Mouse (Mus musculus) adrenal gland, adult (tissue): ENCODE measurements around the gene Wdr60.

ENCODE experiments used
- DNase-seq, 2 experiments: peaks; one replicate each; pipeline ENCODE4 v3.0.0; 2022 to 2023; ENCODE audit warnings: low spot score in 1 of 2; ENCODE audit not compliant: inconsistent age in 2 of 2

Wdr60 gene

DNA sequence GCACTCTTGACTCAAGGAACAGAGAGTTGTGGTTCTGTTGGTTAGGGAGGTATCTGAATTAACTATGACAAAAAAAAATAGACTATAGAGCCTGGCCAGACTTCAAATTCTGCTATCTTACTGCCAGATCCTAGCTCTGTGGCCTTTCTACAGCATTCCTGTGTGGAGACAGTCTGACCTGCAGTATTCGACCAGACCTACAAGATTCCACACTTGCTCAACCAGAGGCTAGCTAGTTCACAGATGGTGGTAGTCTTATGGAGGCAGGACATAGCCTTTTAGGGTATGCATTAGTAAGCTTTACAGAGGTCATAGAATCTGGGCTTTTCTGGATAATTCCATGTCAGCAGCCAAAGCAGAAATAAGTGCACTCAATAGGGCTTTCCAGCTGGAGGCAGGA is 7.7 kb upstream of the Wdr60 start:
- DNase-seq: no peak

DNA sequence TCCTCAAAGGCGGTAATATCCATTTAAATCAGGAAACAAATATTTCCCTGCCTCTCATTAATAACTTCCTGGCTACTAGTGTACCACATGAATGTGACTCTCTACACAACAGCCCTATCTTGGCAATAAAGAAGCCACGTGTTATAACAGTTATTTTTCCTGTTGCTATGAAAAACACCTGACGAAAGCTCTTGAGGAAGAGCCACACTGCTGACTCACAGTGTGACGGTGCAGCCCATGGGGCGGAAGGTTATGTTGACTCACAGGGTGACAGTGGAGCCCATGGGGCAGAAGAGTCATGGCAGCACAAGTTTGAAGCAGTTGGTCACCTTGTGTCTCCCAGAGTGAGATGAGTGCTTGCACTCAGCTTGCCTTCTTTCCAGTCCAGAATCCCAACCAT is 6.6 kb upstream of the Wdr60 start:
- peak in 1 of 2 experiments; percentile 61 for DNase-seq

DNA sequence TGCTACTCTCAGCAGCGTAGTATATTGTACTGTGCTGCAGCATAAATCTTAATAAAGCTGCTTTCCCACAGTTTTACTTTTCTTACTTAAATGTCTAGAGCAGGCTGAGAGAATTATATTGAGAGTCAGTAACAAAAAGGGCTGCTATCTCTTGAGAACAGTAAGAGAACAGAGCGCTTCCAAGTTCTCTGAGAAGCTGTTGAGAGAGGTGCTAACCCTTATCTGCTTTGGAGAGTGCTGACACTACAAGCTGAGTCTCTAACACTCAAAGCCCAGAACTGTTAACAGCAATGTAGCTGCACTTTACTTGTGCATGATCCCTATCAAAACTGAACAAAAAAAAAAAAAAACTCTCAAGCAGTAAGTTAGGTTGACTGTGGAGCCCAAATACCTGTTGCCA is 2.5 kb upstream of the Wdr60 start:
- DNase-seq: no peak

DNA sequence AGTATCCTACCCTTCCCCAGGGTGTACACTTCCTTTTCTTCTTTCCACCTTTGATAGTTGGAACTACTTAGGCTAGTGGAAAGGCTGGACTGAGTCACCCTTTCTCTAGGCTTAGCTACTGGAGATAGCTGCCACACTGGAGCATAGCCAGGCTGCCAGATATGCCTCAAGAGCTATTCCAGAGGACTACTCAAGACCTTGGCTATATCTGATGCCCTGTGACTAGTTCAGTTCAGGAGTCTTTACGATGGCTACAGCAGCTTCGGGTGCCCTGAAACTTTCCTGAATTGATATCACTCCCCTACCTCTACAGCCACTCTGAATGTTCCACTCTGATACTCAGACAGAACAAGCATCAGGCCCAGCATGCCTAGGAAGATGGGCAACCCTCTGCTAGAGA is 1.9 kb upstream of the Wdr60 start:
- DNase-seq: no peak

DNA sequence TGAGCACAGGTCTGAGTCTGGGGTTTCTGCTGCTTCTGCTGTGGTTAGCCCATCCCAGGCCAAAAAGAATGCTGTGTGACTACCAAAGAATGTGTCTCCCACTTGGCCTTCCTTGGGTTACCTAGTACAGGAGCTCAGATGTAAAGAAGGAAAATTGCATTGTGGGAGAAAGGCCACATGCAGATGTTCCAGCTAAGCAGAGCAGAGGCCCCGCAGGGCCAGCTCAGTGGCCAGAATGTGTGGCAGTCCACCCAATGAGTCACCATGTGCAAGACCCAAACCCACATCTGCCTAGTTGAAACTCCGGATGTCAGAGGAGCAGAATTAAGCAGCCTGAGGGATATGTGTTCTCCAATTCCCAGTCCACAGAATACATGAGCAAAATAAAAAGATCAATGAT is 4.5 kb downstream of the Wdr60 start:
- DNase-seq: no peak

DNA sequence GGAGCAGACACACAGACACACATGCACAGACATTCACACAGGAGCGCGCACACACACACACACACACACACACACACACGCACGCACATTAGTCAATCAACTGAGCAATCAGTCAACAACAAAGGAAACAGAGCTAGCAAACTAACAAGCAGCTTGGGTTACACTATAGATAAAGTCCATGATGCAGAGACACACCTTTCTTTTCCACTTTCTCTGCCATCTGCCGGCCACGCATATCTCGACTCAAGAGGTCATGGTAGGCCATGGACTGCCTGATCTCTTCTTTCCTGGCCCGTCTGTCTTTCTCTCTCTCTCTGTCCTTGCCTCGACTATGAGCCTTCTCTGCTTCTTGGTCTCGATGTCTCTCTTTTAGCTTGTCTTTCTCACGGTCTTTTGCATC is 7.2 kb downstream of the Wdr60 start:
- no peak for DNase-seq

DNA sequence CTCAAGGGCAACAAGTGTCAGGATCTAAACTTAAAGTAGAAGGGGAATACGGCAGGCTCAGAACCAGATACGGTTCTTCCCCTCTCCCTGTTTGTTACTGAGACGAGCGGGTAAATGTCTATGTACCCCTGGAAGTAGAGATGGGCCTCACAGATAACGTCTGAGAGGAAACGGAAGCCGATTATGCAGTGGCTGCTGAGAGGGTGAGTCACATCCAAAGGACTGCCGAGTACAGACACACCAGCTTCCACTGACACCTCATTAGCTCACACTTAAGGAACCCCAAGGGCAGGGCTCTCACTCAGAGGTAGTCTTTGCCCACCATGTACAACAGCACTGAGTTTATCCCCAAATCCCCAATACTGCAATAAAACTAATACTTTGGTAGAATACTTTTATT is 8.2 kb downstream of the Wdr60 start:
- DNase-seq: no peak

DNA sequence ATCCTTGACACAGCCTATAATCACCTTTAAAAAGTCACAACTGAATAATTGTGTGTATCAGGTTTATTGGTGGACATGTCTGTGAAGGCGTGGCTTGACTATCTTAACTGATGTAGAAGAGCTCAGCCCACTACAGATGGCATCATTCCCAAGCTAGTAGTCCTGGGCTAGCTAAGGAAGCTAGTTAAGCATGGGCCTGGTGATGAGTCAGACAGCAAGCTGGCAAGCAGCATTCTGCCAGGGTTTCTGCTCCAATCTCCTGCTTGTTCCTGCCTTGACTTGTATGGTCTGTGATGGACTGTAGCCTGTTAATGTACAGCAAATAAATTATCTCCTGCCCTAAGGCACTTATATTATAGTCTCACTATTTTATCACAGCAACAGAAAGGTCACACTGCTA is 18.2 kb downstream of the Wdr60 start:
- DNase-seq: no peak

DNA sequence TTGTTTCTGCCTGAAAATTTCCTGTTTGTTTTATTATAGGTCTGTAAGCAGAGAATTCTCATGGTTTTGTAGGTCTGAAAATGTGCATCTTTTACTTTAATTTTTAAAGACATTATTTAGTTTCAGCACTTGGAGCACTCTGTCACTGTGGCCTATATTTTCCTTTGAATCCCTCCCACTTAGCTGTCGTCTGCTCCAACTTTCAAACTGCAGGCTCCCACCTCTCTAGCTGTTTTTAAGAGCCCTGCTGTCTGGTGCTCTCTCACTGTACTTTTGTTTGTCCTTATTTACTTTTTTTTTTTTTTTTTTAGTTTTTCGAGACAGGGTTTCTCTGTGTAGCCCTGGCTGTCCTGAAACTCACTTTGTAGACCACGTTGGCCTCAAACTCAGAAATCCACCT is 24.0 kb downstream of the Wdr60 start:
- no peak for DNase-seq

DNA sequence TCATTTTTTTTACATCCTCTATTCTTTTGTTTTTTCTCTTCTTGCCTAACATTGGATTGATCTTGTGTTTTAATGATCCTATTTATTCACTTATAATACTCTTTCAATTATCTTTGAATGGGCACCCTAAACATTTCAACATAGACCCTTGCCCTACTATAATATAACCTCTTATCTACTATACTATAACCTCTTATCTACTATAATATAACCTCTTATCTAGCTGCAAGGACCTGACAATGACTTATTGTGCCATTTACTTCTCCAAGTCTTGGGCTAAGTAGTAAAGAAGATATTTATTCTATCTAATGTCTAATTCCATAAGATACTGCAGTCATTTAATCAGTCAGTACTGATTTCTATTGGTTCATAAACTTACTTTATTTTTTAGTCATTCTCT is 24.5 kb downstream of the Wdr60 start:
- no peak for DNase-seq

DNA sequence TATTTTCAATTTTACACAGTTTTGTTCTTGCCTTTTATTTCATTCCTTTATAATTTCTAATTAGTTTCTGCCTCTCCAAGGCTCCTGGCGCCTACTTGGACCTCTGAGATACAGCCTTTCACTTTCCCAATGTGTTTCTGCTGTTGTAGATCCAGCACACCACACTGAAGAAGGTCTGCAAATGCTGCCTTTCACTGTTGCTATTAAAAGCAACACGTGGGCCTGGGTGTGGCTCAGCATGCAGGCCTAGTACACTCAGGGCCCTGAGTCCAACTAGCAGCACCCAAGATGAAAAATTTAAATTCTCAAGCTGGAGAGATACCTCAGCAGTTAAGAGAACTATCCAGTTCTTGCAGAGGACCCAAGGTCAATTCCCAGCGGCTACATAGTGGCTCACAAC is 26.2 kb downstream of the Wdr60 start:
- DNase-seq: no peak

DNA sequence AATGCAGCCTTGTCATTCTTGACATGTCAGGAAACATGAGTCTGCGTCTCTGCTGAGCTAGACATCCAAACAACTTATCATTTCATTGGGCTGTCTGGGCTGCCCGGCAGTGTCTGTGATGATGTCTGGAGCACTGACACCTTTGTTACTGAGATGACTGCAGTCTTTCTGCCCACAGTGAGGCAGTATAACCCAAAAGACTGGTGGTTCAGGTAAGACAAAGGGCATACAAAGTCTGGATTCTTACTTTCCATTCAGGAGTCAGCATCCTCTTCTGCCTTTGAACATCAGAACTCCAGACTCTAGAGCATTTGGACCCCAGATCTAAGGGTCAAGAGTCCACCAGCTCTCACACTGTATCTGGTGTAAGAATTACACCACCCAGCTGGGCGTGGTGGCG is 27.5 kb downstream of the Wdr60 start:
- DNase-seq: no peak

DNA sequence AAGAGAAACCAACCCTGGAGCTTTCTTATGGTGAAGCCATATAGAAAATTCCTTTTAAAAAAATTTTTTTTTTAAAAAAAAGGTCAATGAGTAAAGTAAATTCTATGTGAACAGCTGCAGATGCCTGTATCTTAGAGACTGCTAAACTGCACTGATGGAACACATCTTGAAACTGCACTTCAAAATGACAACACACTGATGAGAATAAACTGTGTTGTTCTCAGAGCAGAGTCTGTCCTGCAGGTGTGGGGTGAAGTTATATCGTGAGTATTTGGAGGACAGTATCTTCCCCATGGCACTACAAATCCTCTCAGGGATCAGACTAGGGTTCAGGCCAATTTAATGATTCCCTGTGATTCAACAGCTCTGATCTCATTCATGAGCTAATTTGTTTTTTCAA is 30.8 kb downstream of the Wdr60 start:
- peak in 1 of 2 experiments; percentile 47 for DNase-seq

DNA sequence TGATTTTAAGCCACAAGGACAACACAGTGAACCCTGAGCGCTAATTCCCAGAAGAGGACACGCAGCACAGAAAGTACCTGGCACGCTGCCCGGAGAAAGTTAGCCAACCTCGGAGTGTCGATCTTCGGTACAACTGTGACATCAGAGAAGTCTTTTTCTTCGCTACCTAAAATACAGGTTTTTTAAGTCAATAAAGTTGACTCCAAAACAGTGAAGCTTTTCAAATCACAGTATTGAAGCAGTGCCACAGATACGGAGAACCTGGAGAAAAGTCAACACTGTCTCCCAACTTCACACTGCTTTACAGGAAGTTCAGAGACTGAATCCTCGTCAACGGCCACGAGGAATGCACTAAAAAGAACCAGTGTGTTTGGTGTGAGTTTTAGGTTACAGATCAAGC is 31.2 kb downstream of the Wdr60 start:
- peak; percentile 91 to 96 for DNase-seq

DNA sequence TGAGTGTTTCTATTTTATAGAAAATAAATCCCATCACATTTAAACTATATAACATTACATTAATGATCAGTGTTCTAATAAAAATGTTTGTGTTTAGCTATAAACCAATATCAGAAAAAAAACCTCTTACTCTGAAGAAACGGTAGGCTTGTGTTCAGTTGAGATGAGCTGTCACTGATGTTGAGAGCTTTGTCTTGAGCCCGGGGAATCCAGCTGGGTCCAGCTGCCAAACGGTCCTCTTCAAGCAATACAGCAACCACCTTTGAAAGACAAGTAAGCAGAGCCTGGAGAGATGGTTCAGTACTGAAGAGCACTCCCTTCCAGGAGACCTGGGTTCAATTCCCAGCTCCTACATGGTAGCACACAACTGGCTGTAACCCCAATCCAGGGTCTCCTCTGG is 33.4 kb downstream of the Wdr60 start:
- DNase-seq: no peak

DNA sequence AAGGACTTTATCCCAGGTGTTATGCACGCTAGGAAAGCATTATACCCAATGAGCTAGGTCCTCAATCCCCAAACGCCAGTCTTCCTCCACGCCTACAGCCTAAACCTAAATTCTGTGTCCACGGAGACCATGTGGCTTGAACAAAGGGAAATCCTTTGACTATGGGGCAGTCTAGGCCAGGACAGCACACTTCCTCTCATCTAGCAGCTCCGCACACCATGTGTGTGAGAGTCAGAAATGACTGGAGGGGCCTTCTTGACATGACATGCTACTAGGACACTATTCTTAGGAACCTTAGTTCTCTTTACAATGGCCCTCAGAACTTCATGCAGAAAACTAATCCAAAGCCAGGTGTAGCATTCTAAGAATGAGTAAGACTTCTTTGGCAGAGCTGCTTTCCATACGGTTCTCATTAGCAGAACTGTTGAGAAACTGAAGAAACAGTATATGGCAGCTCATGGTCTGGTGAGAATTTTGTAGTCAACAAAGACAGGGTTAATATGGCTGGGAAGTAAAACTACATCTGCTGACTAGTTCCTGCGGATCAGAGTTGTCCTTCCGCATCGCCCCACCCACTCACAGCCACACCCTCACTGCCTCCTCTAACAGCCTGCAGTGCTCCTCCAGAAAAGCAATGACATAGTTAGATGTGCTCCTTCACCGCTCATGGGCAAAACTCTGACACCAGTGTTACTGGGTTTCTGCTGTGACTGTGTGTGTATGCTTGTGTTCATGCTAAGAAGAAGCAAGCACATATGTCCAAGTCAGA is 36.3 kb downstream of the Wdr60 start:
- no peak for DNase-seq

DNA sequence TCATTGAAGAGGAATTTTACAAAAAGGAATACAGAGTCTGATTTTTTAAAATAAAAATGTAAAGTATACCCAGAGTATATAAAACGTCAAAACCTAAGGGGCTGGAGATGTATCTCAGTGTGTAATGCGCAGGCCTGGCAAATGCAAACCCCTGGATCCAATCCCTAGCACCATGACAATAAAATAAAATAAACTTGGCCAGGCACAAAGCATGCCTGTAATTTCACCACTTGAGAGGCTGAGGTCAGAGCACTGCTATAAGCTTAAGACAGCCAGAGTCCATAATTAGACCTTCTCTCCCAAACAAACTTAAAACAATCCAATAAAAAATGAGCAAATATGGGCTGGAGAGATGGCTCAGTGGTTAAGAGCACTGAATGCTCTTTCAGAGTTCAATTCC is 39.7 kb downstream of the Wdr60 start:
- no peak for DNase-seq

DNA sequence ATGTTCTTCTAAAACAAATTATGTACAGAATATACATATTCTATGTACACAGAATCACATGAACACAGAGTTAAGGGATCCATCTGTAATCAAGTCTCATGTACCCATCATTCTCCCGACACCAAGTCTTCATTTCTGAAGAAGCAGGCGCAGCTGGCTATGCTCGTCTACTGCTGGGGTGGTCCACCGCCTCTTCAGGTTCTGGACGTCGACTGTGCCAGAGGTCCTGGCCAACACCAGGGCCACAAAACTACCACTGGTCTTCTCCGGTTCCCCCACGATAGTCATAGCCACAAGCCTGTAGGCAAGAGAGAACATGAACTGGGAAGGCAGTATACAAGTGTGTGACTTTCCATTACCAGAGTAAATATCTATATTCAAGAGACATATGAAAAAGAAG is 55.3 kb downstream of the Wdr60 start:
- no peak for DNase-seq

DNA sequence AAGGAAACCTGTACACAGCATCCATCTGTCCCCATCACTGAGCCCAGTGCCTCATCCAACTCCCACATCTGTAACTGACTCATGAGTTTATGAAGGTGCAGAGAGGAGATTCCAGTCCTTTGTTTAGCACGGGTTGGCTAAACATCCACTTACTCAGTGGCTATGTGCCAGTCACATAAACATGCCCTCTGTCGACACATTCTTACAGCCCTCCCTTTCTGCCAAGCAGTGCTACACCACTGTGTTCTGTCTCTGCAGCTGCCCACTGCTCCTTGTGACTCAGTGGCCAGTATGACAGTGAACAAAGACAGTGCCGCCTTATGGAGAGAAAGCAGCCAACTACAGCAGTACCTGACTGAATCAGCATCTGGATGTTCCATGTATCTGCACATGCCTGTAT is 57.1 kb downstream of the Wdr60 start:
- DNase-seq: no peak

DNA sequence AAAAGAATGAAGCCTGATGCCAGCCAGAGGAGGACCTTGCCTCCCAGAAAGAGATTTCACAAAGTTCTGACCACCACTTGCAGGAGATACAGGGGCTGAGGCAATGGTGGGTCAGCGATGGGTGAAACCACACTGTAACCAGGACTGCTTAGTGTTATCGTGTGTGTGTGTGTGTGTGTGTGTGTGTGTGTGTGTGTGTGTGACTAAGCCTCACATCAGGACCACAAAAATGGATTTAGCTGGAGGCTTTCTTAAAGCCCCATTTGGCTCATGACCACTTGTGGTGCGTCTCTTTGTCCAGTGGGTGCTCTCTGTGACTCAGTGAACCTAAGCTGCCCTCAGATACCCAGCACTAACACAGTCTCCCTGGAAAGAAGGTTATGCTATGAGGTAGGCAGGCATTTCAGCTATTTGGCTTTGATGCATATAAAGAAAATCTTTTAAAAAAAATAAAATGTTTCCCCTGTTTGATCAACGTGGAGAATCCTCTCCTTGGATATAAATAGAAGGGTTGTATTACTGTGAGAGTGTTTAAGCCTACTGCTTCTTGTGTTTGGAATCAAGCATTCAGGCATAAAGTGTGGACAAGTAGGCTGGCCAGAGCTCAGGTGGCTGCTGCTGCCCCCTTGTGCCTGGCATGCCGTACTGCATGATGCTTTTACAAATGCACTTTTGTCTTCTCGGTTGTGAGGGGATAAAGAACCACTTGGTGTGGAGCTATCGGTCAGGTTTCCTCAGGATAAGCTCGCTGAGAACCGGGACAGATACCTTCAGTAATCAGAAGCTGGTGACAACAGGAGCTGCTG is 60.4 kb downstream of the Wdr60 start:
- peak; percentile 38 to 78 for DNase-seq

DNA sequence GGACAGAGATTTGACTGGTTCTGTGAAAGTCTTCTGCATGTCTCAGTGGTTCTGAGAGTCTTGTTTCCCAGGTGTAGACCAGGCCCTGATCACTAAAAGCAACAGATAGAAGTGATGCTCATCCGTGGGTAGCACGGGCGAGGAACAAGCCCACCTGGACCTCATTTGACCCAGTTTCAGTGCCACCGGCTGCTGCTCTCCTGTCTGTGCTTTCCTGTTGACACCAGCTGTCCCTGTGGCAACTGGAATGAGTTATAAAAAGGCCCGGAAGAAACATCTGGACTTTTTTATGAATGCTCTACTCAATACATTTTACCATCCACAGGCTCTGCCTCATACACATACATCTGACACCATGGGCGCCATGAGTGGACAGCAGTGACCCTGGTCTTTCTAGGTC is 64.0 kb downstream of the Wdr60 start:
- no peak for DNase-seq

DNA sequence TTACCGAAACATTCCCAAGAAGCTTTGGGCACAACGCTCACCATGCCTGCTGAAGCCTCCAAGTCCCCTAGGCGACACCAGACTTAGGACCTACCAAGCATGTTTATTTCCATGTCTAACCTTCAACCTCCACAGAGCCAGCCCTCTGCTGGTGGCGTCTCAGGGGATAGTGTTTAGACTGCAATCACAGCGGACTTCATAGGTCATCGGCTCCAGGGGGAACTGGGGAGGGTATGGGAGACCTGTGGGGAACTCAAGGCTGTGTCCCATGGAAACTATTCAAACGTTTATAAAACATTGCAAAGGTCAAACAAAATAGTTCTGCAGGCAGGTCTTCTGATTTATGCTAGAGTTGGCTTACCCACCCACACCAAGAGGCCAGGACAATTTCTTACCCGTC is 66.6 kb downstream of the Wdr60 start:
- no peak for DNase-seq

DNA sequence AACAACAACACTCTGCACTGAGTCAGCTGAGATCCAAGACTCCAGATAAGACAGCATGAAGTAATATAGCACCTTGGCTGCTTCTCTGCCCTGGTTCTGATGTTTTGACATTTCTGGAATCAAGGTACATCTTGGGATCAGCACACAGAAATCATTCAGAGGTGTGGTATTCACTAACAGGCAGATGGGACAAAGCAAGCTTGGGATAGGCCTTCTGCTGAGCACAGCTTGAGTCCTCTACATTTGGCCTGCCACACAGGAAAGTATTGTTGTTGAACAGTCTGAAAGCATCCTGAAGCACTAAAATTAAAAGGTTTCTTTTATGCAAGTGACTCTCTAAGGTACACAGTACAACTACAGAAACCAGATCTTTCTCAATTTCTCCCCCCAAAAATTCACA is 68.2 kb downstream of the Wdr60 start:
- no peak for DNase-seq
